Mouse (Mus musculus) left cerebral cortex, postnatal 36 days (tissue): ENCODE results near the gene A030014E15Rik. TPM values are rescaled to one million over a fixed set of nuclear protein-coding genes. Genes with fewer than 3 reads are reported as not detected.
"Not testable (repeated sequence)": the region's sequence is repeated elsewhere in the genome, so short reads cannot be mapped to it uniquely, and the experiment has no call there.

Experiments
- DNase-seq, 2 experiments: peaks; one replicate each; pipeline ENCODE4 v3.0.0; 2021 to 2022; ENCODE audit warnings: low spot score in 2 of 2, mixed read lengths in 1 of 2
- intact Hi-C: fragments of 180-260 bp; cut with DNase I; formaldehyde crosslinking; loops from one replicate; pipeline ENCODE4 v1.15.1; 2025
- total RNA-seq, 2 experiments: library from RNA; stranded (reverse); gene quantifications; 2 replicates each; pipeline ENCODE4 v1.2.3; 2021

The A030014E15Rik gene
- total RNA-seq = not detected

DNA sequence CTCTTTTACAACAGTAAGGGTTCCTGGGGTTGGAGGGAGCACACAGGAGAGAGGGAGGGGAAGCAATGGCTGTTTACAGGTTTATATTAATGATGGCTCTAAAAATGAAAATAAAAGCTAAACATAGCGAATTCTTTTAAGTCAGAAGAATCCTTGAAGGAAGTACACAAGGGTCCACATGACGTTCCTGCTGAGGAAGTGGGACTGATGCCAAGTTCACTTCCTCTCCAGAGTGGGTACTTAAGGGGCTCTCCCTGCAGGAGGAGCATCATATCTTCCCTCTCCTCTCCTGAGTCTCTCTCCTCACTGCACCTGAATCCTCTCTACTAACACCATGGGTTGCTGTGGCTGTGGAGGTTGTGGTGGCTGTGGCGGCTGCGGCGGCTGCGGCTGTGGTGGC is at the start of gene A030014E15Rik:
A030014E15Rik (plus strand) TSS at position 268 of the 400 bp plus-strand sequence.
- intact Hi-C loops = no loop called here
- no peak for DNase-seq

DNA sequence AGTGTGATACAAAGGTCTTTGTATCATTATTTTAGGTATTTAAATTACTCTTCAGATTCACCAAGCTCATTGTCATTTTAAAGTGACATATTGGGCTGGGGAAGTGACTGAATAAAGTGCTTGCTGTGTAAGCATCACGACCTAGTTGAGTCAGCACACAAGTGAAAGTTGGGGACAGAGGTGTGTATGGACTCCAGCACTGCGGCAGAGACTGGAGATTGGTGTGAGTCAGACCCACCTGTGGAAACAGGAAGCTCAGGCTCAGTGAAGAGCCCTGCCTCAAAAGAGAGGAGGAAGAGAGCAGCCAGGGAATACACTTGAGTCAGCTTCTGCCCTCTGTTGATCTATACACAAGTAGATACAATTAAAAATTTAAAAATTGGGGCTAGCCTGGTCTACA is 45.5 kb upstream of the A030014E15Rik start:
- DNase-seq = no peak
- intact Hi-C loops = no loop called here

DNA sequence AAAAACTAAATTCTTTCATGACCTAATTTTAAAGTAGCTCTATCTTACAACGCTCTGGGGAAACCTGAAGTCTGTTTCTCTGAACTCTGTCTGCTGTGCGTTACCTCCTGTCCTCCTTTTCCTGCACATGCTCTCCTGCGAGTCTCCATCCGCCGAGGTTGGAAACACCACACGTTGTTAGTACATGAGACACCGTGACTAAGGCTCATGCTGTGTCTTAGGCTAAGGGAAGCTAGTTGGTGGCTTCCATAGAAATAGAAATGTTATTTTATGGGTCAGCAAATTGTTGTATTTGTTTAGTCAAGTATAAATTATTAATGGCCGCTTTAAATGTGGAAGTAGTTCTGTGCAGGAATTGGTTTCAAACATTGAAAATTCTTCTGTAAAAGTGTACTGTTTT is 44.5 kb upstream of the A030014E15Rik start:
- intact Hi-C loops = no loop called here
- DNase-seq = no peak

DNA sequence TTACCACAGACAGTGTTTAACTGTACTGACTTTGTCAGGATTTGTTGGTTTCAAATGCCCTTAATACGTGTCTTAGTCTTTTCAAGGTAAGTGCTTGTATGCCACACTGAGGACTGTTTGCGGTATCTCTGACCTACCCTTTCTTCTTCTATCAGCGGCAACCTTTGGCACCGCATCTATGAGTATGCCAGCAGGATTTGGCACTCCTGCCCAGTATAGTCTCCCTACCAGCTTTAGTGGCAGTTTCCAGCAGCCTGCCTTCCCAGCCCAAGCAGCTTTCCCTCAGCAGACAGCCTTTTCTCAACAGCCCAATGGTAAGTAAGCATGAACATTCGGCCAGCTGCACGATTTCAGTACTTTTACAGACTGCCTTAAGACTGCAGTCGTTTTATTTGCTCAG is 31.4 kb upstream of the A030014E15Rik start:
- intact Hi-C loops = loop anchor here (5.0 kb wide), 1 partner anchor 56 kb away; the partner anchor contains the start of gene Agfg1
- no peak for DNase-seq

DNA sequence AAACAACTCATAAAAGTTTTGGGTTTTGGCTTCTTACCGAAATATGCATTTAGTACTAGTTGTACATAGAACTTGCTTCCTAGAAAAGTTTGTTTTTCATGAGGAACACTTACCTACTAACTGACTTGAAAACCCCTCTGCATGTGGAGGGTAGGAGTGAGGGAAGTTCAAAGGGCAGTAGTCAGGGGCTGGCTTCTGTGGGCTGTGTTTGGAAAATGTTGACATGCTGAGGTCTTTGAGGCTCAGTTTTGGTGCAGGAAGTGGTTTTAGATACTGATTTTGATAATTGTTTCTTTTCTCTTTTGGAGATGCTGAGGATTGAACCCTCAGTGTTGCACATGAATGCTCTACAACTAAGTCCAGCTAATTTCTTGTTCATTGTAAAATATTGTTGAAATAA is 24.1 kb upstream of the A030014E15Rik start:
- no peak for DNase-seq
- intact Hi-C loops = no loop called here

DNA sequence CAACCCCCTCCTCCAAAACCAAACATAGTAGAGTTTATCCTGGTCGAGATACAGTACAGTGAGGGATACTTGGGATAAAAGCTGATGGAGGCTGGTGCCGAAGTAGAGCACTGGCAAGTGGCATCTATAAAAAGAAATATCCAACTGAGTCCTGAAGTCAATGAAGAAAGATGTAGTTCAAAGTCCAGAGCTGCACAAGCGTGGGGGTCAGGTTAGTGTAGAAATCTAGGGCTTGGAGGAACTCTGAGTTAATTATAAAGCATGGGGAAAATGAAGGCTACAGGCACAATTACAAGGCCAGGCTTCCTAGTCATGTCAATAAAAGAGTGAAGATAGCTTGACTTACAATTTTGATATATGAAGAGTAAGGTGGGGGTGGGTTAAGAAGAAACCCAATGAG is 23.5 kb upstream of the A030014E15Rik start:
- intact Hi-C loops = no loop called here

DNA sequence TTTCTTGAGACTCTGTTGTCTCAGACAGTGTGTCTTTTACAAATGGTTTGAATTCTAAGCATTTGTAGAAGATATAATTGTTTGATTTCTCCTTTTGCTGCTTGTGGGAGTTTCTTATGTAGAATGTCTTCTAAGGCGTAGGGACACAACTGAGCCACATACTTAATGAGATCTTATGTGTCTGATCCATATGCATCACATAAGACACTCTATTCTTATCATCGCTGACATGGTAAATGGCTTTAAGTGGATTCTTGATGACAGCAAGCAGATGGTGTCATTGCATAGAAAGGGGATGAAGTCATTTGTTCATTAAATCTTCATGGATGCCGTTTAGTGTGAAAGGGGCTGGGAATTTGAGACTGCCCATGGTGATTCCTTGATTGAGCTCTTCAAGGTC is 18.8 kb upstream of the A030014E15Rik start:
- DNase-seq = no peak
- intact Hi-C loops = no loop called here

More for the DNA sequence above, 23.5 kb upstream of the A030014E15Rik start:
- no peak for DNase-seq

DNA sequence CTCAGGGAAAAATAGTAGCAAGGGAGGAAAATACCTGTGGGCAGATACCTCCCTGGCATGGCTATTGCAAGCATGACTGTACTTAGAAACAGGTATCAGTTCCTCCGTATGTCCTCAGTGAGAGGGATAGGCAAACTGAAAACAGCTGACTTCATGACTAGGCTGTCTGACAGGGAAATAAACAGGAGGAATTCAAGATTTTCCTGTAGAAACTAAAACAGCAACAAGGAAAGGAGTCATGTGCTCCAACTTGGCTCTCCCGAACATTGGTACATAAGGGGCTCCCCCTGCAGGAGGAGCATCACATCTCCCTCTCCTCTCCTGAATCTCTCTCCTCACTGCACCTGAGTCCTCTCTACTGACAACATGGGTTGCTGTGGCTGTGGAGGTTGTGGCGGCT is 11.7 kb upstream of the A030014E15Rik start, which contains the start of gene A030005L19Rik:
A030005L19Rik (plus strand) TSS at position 301 of the 400 bp plus-strand sequence.
- intact Hi-C loops = loop anchor here (10.0 kb wide), 1 partner anchor 128 kb away; no protein-coding TSS in a partner anchor
- no peak for DNase-seq

DNA sequence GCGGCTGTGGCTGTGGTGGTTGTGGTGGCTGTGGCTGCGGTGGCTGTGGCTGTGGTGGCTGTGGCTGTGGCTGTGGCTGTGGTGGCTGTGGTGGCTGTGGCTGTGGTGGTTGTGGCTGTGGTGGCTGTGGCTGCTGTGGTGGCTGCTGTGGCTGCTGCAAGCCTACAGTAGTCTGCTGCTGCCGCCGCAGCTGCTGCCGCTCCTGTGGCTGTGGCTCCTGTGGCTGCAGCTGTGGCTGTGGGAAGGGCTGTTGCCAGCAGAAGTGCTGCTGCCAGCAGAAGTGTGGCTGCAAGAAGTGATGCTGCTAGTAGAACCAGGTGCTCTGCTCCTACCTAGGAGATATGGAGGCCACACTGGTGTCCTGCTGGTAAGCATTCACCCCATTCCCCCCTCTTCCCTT is 11.3 kb upstream of the A030014E15Rik start:
- intact Hi-C loops = loop anchor here (10.0 kb wide), 1 partner anchor 129 kb away; no protein-coding TSS in a partner anchor
- DNase-seq = not testable (repeated sequence)

DNA sequence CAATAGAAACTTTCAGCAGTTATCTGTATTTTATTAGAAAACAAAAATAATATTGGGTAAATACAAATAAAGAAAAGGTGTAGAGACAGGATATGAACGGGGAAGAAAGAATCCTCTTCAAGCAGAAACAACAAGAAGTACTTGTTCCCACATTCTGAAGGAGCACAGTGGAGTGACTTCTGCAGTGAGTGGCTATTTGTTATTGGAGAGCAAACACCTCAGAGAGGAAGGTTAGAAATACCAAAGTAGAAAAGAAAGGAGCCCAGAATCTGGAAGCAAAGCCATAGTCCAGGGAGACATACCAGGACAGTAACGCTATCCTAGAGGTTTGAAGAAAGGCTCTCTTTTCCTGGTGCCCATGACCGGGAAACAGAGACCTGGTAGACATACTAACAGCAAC is 5.8 kb downstream of the A030014E15Rik start:
- not testable (repeated sequence) for DNase-seq

DNA sequence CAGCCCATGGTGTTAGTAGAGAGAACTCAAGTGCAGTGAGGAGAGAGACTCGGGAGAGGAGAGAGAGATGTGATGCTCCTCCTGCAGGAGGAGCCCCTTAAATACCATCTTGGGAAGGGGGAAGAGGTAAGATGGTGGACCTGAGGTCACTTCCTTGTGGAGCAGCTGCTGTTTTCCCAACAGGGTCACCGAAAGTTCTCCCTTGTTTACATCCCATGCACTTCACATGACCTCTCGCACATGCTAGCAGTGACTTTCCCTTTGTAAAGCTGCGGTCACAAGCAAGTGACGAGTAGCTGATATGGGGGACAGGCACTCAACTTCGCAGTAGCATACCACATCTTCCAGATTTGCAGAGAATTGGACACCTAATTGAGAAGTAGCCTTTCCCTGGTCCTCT is 6.6 kb downstream of the A030014E15Rik start, which contains the start of gene Gm6217:
Gm6217 (minus strand) TSS at position 74 of the 400 bp plus-strand sequence.
- intact Hi-C loops, DNase-seq: not testable (repeated sequence)

More for the DNA sequence above, 5.8 kb downstream of the A030014E15Rik start:
- intact Hi-C loops = not testable (repeated sequence)

DNA sequence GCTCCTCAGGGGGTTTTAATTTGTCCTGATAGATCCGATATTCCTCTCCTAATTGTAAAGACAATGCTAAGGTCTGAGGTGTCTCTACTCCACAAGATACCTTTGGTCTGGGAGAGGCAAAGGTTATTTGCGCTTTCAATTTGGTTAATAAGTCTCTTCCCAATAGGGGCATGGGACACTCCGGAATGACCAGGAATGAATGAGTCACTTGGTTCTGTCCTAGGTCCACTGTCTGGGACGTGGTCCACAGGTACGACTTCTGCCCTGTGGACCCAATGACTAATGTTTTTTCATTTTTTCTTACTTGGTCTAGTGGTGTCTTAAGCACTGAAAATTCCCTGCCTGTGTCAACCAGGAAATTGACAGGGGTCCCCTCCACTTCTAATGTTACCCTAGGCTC is 13.9 kb downstream of the A030014E15Rik start:
- intact Hi-C loops = no loop called here
- DNase-seq = no peak

DNA sequence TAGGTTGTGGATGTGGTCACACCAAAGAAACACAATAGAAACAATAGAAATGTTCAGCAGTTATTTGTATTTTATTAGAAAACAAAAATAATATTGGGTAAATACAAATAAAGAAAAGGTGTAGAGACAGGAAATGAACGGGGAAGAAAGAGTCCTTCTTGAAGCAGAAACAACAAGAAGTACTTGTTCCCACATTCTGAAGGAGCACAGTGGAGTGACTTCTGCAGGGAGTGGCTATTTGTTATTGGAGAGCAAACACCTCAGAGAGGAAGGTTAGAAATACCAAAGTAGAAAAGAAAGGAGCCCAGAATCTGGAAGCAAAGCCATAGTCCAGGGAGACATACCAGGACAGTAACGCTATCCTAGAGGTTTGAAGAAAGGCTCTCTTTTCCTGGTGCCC is 17.8 kb downstream of the A030014E15Rik start:
- DNase-seq, intact Hi-C loops: not testable (repeated sequence)

DNA sequence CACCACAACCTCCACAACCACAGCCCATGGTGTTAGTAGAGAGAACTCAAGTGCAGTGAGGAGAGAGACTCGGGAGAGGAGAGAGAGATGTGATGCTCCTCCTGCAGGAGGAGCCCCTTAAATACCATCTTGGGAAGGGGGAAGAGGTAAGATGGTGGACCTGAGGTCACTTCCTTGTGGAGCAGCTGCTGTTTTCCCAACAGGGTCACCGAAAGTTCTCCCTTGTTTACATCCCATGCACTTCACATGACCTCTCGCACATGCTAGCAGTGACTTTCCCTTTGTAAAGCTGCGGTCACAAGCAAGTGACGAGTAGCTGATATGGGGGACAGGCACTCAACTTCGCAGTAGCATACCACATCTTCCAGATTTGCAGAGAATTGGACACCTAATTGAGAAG is 18.6 kb downstream of the A030014E15Rik start, which contains the start of gene A030003K21Rik:
A030003K21Rik (minus strand) TSS at position 94 of the 400 bp plus-strand sequence.
- intact Hi-C loops, DNase-seq: not testable (repeated sequence)

DNA sequence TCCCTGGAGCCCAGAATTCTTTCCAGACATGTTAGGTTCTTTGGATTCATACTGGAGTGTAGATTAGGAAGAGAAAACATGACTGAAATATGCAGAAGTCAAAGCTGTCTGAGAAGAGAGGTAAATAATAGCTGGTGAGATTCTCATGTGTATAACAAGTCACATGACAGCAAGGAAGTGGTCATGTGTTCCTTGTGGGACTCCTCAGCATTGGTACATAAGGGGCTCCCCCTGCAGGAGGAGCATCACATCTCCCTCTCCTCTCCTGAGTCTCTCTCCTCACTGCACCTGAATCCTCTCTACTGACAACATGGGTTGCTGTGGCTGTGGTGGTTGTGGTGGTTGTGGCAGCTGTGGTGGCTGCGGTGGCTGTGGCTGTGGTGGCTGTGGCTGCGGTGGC is 21.3 kb downstream of the A030014E15Rik start:
- DNase-seq, intact Hi-C loops: not testable (repeated sequence)

DNA sequence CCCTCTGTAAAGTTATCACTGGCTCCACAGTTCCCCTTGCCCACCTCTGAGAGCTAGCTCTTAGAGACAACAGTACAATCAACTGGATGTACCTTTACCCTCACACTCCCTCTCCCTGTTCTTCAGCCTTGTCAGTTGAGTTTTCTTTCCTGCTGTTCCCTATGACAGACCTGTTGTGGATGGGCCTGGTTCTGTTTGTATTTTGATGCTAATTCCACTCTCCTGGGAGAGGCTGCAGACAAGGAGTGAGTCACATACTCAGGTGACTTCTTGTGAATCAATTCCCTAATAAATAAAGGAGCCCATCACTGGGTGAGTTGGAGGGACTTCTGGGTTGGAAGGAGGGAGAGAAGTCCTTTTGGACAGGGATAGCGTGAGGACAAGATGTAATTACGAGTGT is 23.9 kb downstream of the A030014E15Rik start:
- DNase-seq = no peak
- intact Hi-C loops = no loop called here

DNA sequence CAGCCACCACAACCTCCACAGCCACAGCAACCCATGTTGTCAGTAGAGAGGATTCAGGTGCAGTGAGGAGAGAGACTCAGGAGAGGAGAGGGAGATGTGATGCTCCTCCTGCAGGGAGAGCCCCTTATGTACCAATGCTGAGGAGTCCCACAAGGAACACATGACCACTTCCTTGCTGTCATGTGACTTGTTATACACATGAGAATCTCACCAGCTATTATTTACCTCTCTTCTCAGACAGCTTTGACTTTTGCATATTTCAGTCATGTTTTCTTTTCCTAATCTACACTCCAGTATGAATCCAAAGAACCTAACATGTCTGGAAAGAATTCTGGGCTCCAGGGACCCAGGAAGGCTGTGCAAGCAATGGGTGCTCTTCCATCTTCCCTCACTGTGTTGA is 31.2 kb downstream of the A030014E15Rik start, which contains the start of gene Gm7544:
Gm7544 (minus strand) TSS at position 101 of the 400 bp plus-strand sequence.
- intact Hi-C loops, DNase-seq: not testable (repeated sequence)

DNA sequence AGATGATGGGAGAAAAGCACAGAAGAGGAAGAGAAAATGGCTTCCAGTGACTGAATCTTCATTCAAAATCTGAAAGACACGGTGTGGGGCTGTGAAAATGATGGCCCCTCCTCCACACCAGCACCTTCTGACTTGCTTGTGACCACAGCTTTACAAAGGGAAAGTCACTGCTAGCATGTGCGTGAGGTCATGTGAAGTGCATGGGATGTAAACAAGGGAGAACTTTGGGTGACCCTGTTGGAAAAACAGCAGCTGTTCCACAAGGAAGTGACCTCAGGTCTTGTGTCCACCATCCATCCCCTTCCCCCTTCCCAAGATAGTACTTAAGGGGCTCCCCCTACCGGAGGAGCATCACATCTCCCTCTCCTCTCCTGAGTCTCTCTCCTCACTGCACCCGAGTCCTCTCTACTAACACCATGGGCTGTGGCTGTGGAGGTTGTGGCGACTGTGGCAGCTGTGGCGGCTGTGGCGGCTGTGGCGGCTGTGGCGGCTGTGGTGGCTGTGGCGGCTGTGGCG is 35.2 kb downstream of the A030014E15Rik start, which contains the start of gene Gm47955:
Gm47955 (plus strand) TSS at position 417 of the 516 bp plus-strand sequence.
- intact Hi-C loops = no loop called here
- no peak for DNase-seq

DNA sequence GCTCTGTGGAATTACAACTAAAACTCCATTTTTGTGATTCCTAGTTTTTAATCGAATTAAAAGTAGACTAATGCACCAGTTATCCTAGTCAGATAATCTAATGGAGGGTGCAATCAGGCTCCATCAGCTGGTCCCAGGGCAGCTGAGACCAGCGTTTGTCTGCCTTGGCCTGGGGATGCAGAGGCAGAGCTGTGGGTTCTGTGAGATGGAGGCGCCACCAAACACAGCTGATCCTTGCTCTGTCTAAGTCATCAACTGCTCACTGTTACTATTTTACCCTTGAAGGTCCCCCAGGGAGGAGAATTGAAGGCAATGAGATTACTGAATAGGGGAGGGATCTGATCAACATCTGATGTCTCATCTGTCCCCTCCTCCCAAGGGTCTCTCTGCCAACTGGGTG is 41.7 kb downstream of the A030014E15Rik start:
- DNase-seq = no peak
- intact Hi-C loops = no loop called here

DNA sequence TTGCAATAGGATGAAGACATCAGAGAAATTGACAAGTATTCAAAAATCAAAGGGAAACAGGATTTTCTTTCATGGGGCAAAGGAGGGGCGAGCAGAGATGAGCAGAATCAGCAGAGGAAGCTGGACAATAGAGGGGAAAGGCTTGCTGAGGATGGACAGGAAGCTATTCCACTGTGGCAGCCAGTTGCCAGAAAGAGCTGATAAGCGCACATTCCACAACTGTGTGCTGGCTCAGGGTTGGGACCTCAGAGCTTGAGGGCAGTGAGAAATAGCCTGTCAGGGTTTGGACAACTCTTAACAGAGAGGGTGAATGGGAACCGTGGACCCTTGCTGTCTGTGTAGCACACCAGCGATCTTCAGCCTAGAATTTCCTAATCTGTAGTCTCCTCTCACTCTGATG is 47.3 kb downstream of the A030014E15Rik start:
- intact Hi-C loops = no loop called here
- DNase-seq = no peak

DNA sequence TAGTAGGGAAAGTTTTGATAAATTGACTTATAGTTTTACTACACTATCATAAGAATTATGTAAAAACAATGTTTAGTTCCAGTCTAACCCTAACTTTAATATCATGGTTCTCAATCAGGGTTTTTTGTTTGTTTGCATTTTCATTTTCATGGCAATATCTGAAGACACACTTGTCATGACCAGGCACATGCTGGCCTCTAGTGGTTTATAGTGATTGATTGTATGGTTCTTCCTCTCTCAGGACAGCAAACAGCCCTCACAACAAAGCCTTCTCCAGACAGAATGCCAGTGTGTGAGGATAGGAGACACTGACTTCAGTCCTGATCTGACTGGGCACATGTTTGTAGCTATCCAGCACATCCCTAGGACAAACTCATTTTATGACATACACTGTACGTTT is 48.5 kb downstream of the A030014E15Rik start:
- no peak for DNase-seq
- intact Hi-C loops = no loop called here
